Mouse (Mus musculus) right cerebral cortex, postnatal 4 days (tissue): ENCODE measurements around the gene Shq1.

Experiments used
- DNase-seq: peaks from one replicate; pipeline ENCODE4 v3.0.0-alpha.2; 2022

Gene Shq1

DNA sequence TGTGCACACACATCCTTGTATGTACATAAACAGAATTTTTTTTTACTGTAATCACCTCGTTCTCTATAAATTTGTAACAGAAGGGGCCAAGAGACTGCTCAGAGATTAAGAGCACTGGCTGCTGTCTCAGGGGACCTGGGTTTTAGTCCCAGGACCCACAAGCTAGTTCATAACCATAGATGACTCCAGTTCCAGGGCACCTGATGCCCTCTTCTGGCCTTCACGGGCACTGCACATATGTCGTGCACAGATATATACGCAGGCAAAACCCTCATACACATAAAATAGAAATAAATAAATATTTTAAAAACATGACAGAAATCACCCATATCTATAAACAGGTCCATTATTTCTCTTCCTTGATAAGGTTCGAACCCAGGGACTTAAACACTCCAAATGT, 143.0 kb downstream of the Shq1 start:
- DNase-seq = no peak

DNA sequence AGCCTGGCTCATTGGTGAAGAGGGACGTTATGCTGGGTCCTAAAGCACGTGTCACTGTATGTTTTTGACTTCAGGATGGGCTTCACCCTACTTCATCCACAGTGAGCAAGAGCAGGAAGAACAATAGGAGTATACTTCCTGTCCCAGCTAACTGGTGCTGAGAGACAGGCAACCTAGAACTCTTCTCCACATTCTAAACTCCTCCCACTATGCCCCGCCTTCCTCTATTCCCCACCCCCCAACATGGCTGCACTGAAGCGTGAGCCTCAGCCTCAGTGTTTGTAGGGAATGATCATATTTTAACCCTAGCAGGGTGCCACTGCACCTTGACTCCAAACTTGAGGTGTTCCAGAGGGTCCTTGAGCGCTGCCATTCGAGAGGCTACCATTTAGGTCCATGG, 143.8 kb downstream of the Shq1 start:
- no peak for DNase-seq

DNA sequence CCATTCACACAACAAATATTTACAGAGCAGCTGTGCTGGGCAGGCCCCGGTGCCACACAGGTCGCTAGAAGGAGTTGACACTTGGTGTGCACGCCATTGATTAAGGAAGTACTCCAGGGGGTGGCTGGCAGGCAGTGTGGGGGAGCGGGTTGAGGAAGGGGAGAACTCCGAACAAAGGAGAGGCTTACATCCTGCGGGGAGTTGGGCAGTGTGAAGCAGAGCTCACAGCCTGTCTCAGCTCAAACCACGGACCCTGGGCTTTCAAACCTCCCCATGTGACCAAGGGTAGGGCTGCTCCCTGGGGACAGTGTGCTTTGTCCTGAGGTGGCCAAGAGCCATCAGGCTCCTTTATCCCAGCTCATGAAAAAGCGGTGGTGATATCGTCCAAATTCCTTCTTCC, 144.9 kb downstream of the Shq1 start:
- no peak for DNase-seq

DNA sequence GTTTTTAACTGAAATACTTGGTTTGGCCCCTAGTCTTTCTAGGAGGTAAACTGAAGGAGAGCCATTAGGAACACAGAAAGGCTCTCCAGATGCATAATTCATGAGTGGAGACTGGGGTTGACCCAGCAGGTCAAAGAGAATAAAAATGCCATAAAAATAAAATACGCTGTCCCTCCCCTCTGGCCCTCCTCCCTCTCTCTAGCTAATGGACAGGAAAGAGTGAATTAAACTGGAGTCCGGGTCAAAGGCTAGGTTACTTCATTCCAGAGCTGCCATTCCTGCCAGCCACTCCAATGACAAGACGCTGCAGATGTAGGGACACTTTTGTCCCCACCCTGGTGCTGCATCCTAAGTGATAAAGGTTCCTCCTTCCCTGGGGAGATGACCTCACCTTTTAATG, 145.5 kb downstream of the Shq1 start:
- DNase-seq = no peak

DNA sequence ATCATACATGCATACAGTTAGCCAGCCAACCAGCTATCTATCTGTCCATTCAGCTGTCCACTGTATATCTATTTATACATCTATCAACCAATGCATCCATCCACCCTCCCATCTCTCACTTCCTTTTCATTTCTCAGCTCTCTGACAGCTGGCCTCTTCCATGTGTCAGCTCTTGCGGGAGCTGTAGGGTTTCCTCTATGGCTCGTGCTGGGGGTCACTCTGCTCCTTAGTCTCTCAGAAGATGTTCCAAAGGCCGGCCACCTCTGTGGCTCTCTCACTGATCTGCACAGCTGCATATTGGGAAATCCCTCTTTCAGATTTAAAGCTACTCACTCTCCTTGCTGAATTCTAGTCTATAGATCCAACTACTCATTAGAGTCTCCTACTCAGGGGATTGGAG, 148.5 kb downstream of the Shq1 start:
- DNase-seq = no peak

DNA sequence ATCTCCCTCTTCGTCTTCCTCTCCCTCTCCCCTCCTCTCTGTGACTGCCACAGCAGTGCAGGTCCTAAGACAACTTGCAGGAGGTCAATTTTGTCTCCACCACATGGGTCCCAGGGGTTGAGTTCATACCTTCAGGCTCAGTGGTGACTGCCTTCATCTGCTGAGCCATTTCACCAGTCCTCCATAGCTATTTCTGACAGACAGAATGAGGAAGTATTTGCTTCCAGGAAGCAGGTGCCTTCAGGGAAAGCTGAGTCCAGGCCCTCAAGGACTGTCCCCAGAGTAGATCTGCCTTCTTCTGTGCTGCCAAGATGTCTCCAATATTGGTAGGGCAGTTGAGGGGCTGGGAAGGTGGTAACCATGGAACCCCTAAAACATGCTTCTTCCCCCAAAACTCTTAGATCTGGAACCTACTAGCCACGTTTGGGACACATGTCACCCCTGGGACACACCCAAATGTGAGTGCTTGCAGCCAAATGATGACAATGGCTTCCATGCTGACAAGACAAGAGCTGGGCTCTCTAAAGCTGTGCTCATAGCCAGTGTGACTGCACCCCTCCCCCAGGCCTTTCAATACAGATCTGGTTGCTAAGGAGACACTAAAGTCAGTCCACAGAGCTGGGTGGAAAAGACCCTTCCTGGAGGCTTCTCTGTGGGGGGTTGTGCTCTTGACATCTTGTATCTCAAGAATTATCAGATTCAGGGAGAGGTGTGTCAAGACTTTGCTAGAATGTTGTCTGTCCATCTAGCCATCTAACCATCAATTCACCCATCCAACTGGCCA, 149.2 kb downstream of the Shq1 start:
- DNase-seq = peak; percentile 46

DNA sequence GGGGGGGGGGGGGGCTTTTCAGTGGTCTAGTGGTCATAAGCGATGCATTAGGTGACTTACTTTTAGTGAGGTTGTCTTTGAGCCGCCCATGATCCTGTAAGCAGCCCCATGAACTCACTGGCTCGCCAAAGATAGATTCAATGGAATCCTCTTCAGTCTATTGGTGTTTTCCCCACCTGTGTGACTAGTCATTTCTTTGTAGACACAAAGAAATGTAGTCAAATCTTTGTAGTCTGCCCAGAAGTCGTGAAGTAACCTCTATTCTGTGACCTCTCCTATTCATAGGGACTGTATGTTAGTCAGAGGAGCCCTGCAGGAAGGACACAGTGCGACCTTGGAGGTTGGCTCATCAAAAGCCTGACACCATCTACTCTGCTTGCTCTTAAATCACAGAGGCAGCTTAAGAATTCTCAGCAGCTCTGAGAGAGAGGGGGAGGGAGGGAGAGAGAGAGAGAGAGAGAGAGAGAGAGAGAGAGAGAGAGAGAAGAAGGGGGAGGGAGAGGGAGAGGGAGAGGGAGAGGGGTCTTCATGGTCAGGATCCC, 150.3 kb downstream of the Shq1 start:
- no peak for DNase-seq

DNA sequence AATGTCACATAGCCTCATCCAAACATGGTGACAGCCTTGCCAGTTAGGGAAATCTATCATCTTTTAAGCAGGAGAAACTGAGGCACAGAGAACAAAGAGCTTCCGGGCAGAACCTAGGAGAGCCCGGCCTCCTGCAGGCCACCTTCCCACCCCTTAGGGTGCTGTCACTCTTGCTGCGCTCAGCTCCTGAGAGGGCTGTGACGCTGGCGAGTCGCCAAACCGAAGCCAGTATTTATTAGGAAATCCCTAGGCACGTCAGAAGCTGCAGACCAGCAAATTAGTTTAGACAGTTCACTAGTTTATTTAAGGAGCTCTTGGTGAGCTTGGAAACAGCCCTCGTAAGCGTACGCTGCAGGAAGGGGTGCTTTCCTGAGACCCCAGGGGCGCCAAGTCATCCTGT, 151.1 kb downstream of the Shq1 start:
- DNase-seq = peak; percentile 53
